Mouse (Mus musculus) monocyte, adult 2 months (primary cell): ENCODE results near the gene Fam102a.

ENCODE experiments used
- DNase-seq, 2 experiments: peaks; one replicate each; pipeline ENCODE4 v3.0.0; 2022; ENCODE audit warnings: low spot score in 2 of 2, low read depth in 1 of 2

Fam102a gene

DNA sequence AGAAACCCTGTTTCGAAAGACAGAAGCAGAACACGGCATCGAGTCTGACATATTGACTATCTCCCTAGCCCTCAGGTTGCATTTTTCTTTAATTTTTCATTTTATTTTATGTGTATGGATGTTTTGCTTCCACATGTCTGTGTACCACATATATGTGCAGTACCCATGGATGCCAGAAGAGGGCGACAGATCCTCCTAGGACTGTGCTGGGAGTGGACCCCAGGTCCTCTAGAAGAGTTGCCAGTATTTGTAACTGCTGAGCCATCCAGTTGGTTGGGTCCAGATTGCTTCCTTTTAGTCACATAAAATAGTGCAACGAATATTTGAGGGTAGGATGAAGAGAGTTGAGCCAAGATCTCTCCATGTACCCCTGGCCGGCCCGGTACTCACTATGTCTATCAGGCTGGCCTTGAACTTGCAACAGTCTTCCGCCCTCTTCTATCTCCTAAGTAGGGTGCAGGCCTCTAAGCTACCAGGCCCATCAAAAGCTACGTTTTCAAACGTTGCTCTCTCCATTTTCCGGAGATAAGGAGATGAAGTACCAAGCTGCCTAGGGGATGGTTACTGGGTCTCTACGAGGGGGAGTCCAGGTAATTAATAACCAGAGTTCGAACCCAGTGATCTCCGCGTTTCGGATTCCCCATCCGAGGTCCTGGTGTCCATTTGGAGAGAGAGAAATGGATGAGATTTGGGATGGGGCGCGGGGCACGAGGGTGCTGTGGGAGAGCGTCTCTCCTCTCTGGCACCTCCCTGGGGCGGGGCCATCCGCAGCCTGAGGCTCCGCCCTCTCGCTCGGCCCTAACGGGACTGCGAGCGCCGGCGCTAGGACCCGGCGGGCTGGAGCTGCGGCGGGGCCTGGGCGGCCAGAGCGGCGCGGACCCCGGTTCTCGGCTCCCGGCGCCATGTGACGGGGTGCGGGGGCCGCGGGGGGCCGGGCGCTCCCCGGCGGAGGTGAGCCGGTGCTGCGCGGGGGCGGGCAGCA, 71.3 kb downstream of the Fam102a start:
- peak; percentile 61 to 78 for DNase-seq

- peak in 1 of 2 experiments; percentile 74 for DNase-seq
Measured at GRCm38 (mm10) chr2:32607262-32607947, 72.3 kb downstream of the Fam102a start.

- peak; percentile 80 to 84 for DNase-seq
Measured at GRCm38 (mm10) chr2:32608141-32608777, 73.1 kb downstream of the Fam102a start.

DNA sequence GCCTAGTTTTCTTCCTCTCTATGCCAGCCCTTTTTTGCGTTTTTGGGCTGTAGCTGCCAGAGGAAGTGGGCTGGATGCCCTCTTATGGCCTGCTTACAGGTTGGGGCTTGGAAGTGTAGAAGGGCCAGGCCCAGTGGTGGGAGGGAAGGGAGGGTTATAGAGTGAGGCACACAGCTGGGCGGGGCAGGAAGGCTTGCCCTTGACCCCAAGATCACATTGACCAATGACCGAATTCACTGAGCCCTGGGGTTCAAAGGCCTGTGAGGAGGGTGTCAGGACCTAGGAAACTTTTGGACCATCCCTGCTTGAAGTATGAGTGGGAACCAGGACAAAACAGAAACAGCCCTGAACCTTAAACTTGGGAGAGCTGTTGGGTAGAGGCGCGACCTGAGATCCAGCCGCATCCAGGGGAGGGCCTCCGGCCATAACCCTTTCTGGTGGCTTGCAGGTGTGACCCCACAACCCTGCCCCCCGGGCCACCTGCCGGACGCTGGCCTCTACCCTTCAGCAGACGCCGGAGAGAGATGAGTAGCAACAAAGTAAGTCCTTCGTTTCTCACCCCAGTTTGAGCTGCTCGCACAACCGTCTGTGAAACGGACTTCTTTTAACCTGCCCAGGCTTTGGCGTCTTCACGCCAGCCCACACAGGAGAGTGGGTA, 73.8 kb downstream of the Fam102a start:
- no peak for DNase-seq

DNA sequence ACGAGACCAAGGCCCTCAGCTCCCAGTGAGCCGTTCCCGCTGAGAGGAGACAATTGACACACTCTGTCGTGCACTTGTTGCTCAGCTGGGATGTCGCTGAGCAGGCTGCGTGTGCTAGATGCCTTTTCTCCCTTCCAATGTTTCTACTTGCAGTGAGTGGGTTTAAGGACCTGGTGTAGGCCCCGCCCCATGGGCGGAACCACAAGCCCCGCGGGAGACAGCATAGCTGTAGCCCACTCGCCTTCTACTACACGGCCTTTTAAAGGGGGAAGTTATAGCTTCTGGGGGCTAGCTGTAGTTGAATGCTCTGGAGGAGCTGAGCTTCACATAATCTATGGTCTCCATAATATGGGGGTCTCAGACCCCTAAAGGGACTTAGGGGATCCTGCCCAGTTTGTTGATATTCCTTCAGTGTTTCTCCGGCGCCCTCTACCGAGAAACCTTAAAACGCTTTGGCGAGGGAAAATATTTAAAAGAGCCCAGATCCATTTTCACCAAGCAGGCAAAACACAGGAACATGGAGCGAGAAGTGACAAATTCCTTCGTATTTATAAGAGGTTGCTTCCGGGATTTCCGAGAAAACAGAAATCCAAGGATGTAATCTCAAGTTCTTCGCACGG, 75.6 kb downstream of the Fam102a start:
- no peak for DNase-seq

DNA sequence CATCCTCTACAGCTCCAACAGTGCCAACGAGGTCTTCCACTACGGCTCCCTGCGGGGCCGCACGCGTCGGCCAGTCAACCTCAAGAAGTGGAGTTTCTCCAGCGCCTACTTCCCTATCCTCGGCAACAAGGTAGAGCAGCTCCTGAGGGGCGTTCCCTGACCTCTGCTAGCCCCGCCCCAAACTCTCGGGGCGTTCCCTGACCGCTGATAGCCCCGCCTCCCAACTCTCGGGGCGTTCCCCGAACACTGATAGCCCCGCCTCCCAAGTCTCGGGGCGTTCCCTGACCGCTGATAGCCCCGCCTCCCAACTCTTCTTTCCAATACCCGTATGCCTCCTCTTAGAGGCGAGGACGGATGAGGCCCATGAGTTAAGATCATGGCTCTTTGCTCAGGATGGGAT, 77.1 kb downstream of the Fam102a start:
- DNase-seq: no peak

DNA sequence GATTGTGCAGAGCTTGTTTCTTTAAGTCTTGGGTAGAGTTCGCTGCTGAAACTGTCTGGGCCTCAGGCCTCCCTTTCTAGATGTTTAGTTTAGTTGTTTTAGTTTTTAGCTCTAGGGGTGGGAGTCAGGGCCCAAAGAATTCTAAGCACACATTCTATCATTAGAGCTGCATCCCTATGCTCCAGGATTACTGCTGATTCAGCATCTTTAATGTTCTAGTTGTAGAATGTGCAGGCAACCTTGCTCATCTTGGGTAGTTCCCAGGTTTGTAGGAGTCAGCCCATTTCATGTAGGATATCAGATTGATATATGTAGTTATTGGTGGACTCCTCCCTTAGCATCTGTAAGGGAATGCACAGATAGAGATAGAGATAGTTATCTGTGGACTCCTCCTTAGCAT, 82.0 kb downstream of the Fam102a start:
- DNase-seq: no peak

DNA sequence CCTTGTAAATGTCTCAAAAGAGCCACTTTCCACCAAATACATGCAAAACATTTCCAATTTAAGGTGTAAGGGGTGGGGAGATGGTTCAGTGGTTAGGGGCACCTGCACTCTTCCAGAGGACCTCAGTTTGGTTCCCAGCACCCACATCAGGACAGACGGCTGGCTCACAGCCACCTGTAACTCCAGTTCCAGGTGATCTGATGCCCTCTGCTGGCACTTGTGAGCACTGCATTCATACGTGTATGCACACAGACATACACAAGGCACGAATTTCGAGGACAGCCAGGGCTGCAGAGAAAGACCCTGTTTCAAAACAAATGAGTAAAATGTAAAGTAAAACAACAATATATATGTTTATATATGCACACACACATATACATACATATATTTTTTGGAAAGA, 82.5 kb downstream of the Fam102a start:
- DNase-seq: no peak

- no peak for DNase-seq
Measured at GRCm38 (mm10) chr2:32618051-32618450, 82.9 kb downstream of the Fam102a start.
